Mouse (Mus musculus): ENCODE data around the gene Il20.

Il20 gene

GRCm38 (mm10) chr1:130911401-130912010 is at the start of gene Il20:
TSS of gene Il20 (minus strand) at chr1:130911451.
- no peak for DNase-seq

DNA sequence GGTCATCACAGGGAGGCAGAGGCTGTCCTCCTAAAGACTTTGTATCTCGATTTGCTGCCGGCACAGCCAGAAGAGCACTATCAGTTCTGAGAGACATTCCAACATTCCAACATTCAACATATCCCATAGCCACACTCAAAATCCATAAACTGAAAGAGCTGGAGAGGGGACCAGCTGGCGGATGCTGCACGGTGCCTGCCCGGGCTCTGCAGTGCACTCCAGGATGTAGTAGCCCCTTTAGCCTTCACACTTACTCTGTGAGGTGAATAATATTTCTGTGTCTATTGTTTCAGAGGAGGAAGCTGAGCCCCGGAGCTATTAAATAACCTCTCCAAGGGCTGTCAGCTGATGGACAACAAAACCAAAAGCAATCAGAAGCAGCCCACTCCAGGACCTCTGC is 35.7 kb upstream of the Il20 start:
- DNase-seq, result no peak

DNA sequence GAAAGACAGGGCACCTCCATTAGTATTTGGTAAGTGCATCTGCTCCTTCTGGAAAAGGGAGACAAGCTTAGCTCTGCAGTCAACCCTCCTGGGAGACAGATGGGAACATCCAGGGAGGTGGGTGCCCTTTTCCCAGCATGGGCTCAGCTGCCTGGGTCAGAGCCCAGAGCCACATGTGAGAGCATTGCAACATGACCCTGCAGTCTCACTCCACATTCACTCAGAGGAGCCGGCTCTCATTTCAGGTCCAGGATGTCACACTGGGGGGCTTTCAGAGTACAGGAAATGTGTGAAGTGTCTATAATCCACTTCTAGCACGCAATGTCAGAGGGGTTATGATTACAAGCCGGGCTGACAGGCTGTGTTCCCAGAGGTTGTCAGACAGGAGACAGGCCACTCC is 30.6 kb upstream of the Il20 start:
- DNase-seq, result no peak

- no peak for DNase-seq
Observed at GRCm38 (mm10) chr1:130940065-130940687, 28.9 kb upstream of the Il20 start, which contains the start of gene Il19. TSS of gene Il19 (minus strand) at chr1:130940115.

GRCm38 (mm10) chr1:130938192-130938591 is 26.9 kb upstream of the Il20 start:
- no peak for DNase-seq

- DNase-seq, result no peak
Observed at GRCm38 (mm10) chr1:130937170-130937569, 25.9 kb upstream of the Il20 start.

DNA sequence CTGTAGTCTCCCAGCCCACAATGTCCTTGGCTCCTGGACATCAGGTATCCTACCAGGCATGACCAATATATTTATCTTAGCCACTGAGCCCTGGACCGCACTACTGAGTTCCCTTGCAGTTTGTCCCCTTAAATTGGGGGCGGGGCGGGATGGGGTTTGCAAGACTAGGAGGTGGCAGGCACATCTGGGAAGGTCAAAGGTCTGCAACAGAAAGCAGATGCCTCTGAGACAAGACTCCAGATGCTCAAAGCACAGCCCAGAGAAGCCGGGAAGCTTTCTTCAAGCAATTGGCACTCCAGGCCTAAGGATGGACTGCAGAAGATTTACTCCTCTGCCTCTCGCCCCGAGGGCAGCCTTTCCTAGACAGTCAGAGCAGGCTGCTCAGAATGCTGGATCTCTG is 25.1 kb upstream of the Il20 start:
- DNase-seq, result no peak

DNA sequence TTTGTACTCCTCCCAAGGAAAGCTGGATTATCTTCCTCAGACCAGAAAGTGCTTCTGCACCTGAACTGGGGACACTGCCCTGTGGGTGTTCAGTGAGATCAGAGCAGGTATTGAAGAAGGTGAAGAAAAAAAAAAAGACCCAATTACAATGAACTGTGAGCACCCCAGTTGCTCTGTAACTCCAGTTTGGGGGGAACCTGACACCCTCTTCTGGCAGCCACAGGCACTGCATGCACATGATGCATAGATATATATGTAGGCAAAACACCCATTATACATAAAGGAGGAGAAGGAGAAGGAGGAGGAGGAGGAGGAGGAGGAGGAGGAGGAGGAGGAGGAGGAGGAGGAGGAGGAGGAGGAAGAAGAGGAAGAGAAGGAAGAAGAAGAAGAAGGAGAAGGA is 15.2 kb upstream of the Il20 start:
- DNase-seq, result peak; percentile 49

GRCm38 (mm10) chr1:130918323-130918980 is 7.2 kb upstream of the Il20 start:
- DNase-seq, result no peak

DNA sequence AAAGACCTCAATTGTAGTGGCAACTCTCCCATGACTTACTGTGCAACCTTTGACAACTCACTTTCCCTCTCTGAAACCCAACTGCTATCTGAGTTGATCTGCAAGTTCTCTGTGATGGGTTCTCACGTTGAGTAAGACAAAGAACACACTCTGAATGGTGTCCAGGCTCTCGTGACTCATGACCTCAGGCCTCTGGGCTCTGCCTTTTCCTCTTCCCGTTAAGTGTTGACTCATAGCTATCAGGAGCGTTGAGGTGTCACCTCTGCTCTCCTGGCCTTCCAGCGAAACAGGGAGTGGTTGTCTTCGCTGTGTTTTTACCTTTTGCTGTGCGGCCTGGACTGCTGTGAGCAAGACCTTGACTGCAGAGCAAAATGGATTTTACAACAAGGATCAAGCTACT is 8.7 kb downstream of the Il20 start:
- DNase-seq, result no peak

- DNase-seq, result no peak
Observed at GRCm38 (mm10) chr1:130894468-130894867, 16.8 kb downstream of the Il20 start.

DNA sequence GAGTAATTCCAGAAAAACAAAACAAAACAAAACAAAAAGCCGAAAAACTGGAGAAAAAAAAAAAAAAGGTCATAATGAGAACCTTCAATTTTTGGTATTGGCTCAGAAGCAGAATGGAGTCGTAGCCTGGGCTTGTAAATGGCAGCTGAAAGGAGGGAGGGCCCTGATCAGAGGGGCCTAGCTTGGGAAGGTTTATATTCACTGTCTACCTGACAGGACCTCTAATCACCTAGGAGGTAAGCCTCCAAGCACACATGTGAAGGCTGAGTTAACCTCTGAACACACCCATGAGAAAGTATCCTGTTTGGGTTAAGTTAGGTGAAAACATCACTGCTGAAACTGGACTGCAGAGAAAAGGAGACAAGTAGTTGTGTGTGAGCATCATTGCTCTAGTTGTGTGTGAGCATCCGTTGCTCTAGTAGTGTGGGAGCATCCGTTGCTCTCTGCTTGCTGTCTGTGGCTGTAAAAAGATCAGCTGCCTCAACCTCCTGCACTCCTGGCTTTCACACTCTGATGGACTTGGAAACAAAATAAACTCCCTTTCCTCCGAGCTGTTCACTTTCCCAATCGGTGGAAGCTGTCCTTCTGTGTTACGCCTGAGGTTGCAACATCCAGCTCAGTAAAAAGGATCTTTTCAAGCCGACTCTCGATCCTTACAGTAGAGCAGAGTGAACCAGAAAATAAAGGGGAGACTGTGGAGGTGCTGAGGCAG is 17.8 kb downstream of the Il20 start:
- no peak for DNase-seq

DNA sequence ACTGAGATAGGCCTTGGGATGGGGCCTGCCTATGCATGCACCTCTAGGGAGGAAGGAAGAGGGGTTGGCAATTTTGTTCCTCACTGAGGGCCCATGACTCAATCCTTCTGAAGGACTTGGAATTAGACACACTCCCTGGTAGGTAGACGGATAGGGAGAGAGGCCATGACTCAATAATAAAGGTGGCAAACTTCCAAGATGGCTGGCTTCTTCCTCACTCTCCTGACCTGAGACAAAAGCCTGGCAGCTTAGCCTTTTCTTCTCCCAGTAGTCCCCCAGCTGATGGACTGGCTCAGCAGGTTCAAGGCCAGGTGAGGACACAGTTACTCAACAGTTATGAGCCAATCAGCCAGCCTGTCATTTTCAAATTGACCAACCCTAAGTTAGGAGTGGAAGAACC is 18.8 kb downstream of the Il20 start:
- no peak for DNase-seq

DNA sequence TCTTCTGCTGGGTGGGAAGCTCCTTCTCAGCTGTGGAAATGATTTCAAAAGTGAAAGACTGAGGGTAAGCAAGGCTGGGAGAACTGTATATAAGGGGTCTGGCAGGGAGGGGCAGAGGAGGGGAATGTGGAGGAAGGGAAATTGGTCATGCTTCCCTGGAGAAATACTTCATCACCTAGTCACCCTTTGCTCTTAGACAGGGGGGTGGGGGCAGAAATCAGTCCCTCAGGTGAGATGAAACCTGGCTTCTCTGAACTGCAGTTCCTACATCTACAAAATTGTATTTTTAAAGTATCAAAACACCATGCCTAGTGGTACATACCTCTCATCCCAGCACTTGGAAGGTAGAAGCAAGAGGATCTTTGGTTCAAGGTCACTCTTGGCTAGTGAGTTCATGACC is 23.9 kb downstream of the Il20 start, which contains the start of gene Il24:
Il24 (minus strand) TSS at position 101 of the 400 bp plus-strand sequence.
- DNase-seq, result no peak

DNA sequence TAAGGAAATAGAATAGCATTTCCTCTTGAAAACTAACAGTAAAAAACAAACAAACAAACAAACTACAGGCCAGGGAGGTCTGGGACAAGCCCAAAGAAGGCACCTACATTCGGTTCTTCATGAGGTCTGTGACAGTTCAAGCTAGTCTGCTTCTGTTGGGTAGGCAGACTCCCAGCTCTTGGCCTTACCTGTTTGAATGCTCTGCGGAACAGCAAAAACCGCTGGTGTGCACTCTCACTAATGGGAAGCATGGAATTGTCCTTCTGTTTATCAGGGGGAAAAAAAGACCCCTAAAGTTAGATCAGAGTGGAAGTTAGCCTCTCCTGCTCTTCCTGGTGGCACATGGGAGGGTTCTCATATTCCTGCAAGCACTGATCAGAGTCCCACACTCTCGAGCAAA is 28.1 kb downstream of the Il20 start:
- DNase-seq, result no peak

DNA sequence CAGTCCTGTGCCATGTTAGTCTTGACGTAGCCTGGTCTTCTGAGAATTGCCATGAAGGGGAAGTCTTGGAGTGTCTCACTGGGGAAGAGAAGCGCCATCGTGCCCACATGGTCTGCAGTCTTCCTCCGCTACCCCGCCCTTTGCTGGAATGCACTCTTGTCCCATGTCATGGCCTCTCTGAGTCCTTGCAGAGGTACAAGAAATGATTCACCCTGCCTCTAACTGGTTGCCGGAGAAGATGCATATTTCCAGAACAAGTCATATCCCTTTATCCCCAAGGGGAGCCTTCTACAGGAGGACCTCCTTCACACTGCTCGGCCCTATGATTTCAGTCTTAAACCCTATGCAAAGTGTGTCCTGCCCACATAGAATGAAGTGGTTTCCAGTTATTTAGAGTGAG is 31.3 kb downstream of the Il20 start:
- DNase-seq, result no peak

DNA sequence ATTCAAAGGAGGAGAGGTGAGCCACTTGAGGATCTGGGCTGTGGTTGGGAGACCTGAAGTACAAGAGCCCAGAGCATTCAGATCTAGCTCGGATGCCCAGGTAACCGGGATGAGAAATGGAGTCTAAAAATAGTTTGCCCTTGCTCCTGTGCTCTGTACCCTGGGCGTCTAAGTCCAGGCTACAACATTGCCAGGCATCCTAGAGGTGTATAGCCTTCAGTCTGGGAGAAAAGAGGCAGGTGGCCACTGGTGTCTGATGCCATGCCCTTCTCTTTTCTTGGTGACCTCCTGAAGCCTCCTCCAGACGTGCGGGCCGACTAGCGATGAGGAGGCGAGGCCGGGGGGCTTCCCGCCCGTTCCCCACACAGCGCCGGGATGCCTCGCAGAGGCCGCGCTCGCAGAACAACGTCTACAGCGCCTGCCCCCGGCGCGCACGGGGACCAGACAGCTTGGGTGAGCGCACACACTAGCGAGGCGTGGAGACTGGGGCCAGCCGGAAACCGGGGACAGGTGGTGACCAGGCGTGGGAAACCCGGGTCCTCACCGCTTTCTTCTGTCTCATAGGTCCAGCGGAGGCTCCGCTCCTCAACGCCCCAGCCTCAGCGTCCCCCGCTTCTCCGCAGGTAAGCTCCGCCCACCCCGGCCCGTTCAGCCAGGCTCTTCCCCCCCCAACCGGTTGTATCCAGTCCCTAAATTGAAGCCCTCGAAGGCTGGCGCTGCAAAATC is 33.2 kb downstream of the Il20 start:
- DNase-seq, result peak; percentile 39

- DNase-seq, result peak; percentile 41
Observed at GRCm38 (mm10) chr1:130876931-130877509, 34.2 kb downstream of the Il20 start.

DNA sequence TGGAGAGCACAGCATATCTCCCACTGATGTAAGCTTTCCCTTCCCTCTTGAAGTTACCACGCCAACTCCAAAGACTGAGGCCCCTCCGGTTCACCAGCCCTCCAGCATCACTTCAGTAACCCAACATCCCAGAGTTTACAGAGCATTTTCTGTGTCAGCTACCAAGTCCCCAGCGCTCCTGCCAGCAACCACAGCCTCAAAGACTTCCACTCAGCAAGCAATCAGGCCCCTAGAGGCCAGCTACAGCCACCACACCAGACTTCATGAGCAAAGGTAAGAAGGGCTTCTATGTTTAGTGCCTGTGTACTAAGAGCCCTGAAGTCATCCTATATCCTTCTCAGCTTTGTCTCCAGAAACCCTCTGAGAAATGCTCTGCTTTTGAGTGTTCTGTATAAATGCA is 35.3 kb downstream of the Il20 start:
- DNase-seq, result no peak

DNA sequence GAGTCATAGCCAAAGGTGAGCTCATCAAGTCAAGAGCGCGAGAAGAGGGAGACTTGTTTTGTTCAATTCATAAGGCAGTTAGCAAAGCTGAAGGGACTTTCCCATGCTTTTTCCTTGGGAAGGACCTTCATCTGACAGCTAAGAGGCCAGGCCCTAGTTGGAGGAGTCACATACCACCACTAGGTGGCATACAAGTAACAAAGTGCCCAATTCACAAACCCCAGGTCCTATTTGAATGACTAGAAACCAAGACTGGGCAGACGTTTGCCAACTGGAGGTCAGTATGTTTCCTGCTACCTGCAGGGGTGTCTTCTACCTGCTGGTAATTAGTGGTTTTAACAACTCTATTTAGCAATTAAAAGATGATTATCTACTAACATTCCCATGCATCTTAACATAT is 36.1 kb downstream of the Il20 start:
- DNase-seq, result peak; percentile 26

GRCm38 (mm10) chr1:130872912-130873311 is 38.3 kb downstream of the Il20 start:
- DNase-seq, result no peak

GRCm38 (mm10) chr1:130865541-130866221 is 45.6 kb downstream of the Il20 start, which contains the start of gene Fcmr:
TSS of gene Fcmr (plus strand) at chr1:130865669.
- no peak for DNase-seq
